Mouse (Mus musculus) myocyte (in vitro differentiated cells): ENCODE data around the gene Fam131a.

Experiments used
- CEBPB ChIP-seq: IDR thresholded peaks from 2 replicates; pipeline ENCODE4 v1.6.1; 2011; ENCODE audit warnings: mild to moderate bottlenecking, moderate library complexity; ENCODE audit not compliant: poor library complexity, insufficient read depth, severe bottlenecking
- E2F4 ChIP-seq: IDR thresholded peaks from one replicate; pipeline ENCODE4 v1.6.1; 2011; ENCODE audit warnings: mild to moderate bottlenecking, control low read depth, moderate library complexity; ENCODE audit not compliant: insufficient read depth
- MAX ChIP-seq: IDR thresholded peaks from one replicate; pipeline ENCODE4 v1.6.1; 2011; ENCODE audit warnings: low read depth, mild to moderate bottlenecking, control low read depth
- MYOD1 ChIP-seq, 3 experiments: IDR thresholded peaks; one replicate each; pipeline ENCODE4 v1.6.1; 2011; ENCODE audit warnings: control low read depth in 2 of 3, low read depth in 2 of 3, mild to moderate bottlenecking in 2 of 3, moderate library complexity in 1 of 3; ENCODE audit not compliant: insufficient read length in 2 of 3, control insufficient read depth in 1 of 3
- MYOG ChIP-seq, 3 experiments: IDR thresholded peaks; one replicate each; pipeline ENCODE4 v1.6.1; 2011; ENCODE audit warnings: control low read depth in 2 of 3, low read depth in 2 of 3, mild to moderate bottlenecking in 2 of 3; ENCODE audit not compliant: insufficient read length in 2 of 3, control insufficient read depth in 1 of 3, insufficient read depth in 1 of 3
- POLR2A ChIP-seq: IDR thresholded peaks from one replicate; pipeline ENCODE4 v1.6.1; 2011; ENCODE audit warnings: low read depth, mild to moderate bottlenecking, control low read depth, moderate library complexity; ENCODE audit not compliant: insufficient read length
- POLR2AphosphoS2 ChIP-seq: IDR thresholded peaks from one replicate; pipeline ENCODE4 v1.6.1; 2011; ENCODE audit warnings: low read depth, control low read depth; ENCODE audit not compliant: insufficient read length
- REST ChIP-seq: IDR thresholded peaks from one replicate; pipeline ENCODE4 v1.6.1; 2011; ENCODE audit warnings: mild to moderate bottlenecking, control low read depth, moderate library complexity; ENCODE audit not compliant: insufficient read depth, insufficient read length
- SRF ChIP-seq: IDR thresholded peaks from one replicate; pipeline ENCODE4 v1.6.1; 2011; ENCODE audit warnings: low read depth; ENCODE audit not compliant: control insufficient read depth, insufficient read length
- TCF12 ChIP-seq: IDR thresholded peaks from one replicate; pipeline ENCODE4 v1.6.1; 2011; ENCODE audit warnings: mild to moderate bottlenecking, control low read depth; ENCODE audit not compliant: poor library complexity, insufficient read depth, severe bottlenecking
- TCF3 ChIP-seq: IDR thresholded peaks from one replicate; pipeline ENCODE4 v1.6.1; 2011; ENCODE audit warnings: low read depth, control low read depth; ENCODE audit not compliant: insufficient read length
- USF1 ChIP-seq: IDR thresholded peaks from one replicate; pipeline ENCODE4 v1.6.1; 2011; ENCODE audit warnings: low read depth, mild to moderate bottlenecking, control low read depth, moderate library complexity

GRCm38 (mm10) chr16:20710370-20710769 is 17.3 kb downstream of the Fam131a start:
- TF ChIP-seq POLR2A (no peak), POLR2AphosphoS2 (no peak), MAX (no peak), USF1 (no peak), MYOG (IDR thresholded peaks at IDR 0.05; ENCODE audit: control insufficient read depth in 1 of 3, insufficient read depth in 1 of 3, insufficient read length in 2 of 3, low read depth in 2 of 3) (no peak), TCF12 (no peak), E2F4 (no peak), REST (no peak), TCF3 (no peak), CEBPB (no peak), MYOD1 (IDR thresholded peaks at IDR 0.05; ENCODE audit: control insufficient read depth in 1 of 3, insufficient read length in 2 of 3, low read depth in 2 of 3) (no peak), SRF (no peak)
